Mouse (Mus musculus) neural tube, embryonic 12.5 days (tissue): ENCODE results near the gene Gm49325. TPM values are rescaled to one million over a fixed set of nuclear protein-coding genes. Genes with fewer than 3 reads are reported as not detected.

ENCODE experiments used
- ATAC-seq: fragments of 200-750 bp; cut with Nextera tagmentation; 2 replicates; pipeline ENCODE4 v1.8.0; 2017; ENCODE audit warnings: low read depth, mild to moderate bottlenecking, moderate TSS enrichment, moderate library complexity; ENCODE audit not compliant: low FRiP score
- H3K27ac ChIP-seq: fragments of 300-500 bp; sonication (generic); 2 replicates; pipeline ENCODE4 v1.5.1; 2016
- H3K27me3 ChIP-seq: fragments of 300-500 bp; sonication (generic); replicated peaks from 2 replicates; pipeline ENCODE4 v1.6.1; 2016; ENCODE audit warnings: mild to moderate bottlenecking
- H3K36me3 ChIP-seq: fragments of 300-500 bp; sonication (generic); 2 replicates; pipeline ENCODE4 v1.6.1; 2016; ENCODE audit warnings: mild to moderate bottlenecking
- H3K4me1 ChIP-seq: fragments of 300-500 bp; sonication (generic); 2 replicates; pipeline ENCODE4 v1.6.1; 2016
- H3K4me2 ChIP-seq: fragments of 300-500 bp; sonication (generic); replicated peaks from 2 replicates; pipeline ENCODE4 v1.6.1; 2016; ENCODE audit warnings: mild to moderate bottlenecking
- H3K4me3 ChIP-seq: fragments of 300-500 bp; sonication (generic); 2 replicates; pipeline ENCODE4 v1.5.1; 2016
- H3K9ac ChIP-seq: fragments of 300-500 bp; sonication (generic); 2 replicates; pipeline ENCODE4 v1.6.1; 2016; ENCODE audit warnings: mild to moderate bottlenecking
- H3K9me3 ChIP-seq: fragments of 300-500 bp; sonication (generic); 2 replicates; pipeline ENCODE4 v1.6.1; 2016; ENCODE audit warnings: mild to moderate bottlenecking
- WGBS: fragments of 180-500 bp; shearing (Covaris S2); methylation state at CpG from one replicate; pipeline ENCODE4 v1.1.7; 2016; 5-methylcytosine and 5-hydroxymethylcytosine counted together
- polyA plus RNA-seq: library from polyadenylated mRNA; unstranded; fragments of >200 nt; fragmentation: Nextera tagmentation; extraction: Ambion mirVana; gene quantifications from 2 replicates; pipeline ENCODE4 v1.2.1, GENCODE M21; 2016

Gm49325 gene
- polyA plus RNA-seq, 1 experiment from 2014 or later: 7.6 TPM

GRCm38 (mm10) chr10:77634016-77634415, 28.0 kb downstream of the Gm49325 start:
- WGBS: 89% methylated on average over 6 of the region's 6 CpGs
- Histone ChIP-seq H3K4me2 (no peak overlapping the region), H3K27me3 (no peaks in the 10 kb centered on the region), H3K9me3 (no peaks in the 10 kb centered on the region), H3K4me1 (peaks cover 7% of the 10 kb centered on the region; the same call in 1 of the 2 replicates), H3K27ac (no peak overlapping the region), H3K9ac (no peak overlapping the region), H3K4me3 (no peak overlapping the region), H3K36me3 (peaks cover 47% of the 10 kb centered on the region)
- no peak for ATAC-seq

- WGBS: 67% methylated on average over 13 of the region's 13 CpGs
- ATAC-seq: peak; percentile 44; the same call in 1 of the 2 replicates
- peaks cover 8% of the 10 kb centered on the region; the same call in 1 of the 2 replicates for H3K4me1 ChIP-seq
- H3K9me3 ChIP-seq: no peaks in the 10 kb centered on the region
- no peak overlapping the region for H3K4me2 ChIP-seq
- H3K27ac ChIP-seq: 0 out of 2 replicates have a peak overlapping the region, but pooled peaks have one; percentile 27
- no peak overlapping the region for H3K4me3 ChIP-seq
- no peaks in the 10 kb centered on the region for H3K27me3 ChIP-seq
- H3K9ac ChIP-seq: no peak overlapping the region
- peaks cover 47% of the 10 kb centered on the region for H3K36me3 ChIP-seq
Measured at GRCm38 (mm10) chr10:77634452-77635231, 28.6 kb downstream of the Gm49325 start.

GRCm38 (mm10) chr10:77636234-77636922, 30.4 kb downstream of the Gm49325 start:
- Histone ChIP-seq H3K4me1 (peaks cover 8% of the 10 kb centered on the region; the same call in 1 of the 2 replicates), H3K4me2 (no peak overlapping the region), H3K4me3 (no peak overlapping the region), H3K9ac (no peak overlapping the region), H3K27me3 (no peaks in the 10 kb centered on the region), H3K36me3 (peaks cover 56% of the 10 kb centered on the region), H3K9me3 (no peaks in the 10 kb centered on the region), H3K27ac (no peak overlapping the region)
- no peak for ATAC-seq
- WGBS: 93% methylated on average over 7 of the region's 7 CpGs

- Histone ChIP-seq H3K4me3 (no peak overlapping the region), H3K4me2 (no peak overlapping the region), H3K4me1 (peaks cover 6% of the 10 kb centered on the region; the same call in 1 of the 2 replicates), H3K27me3 (no peaks in the 10 kb centered on the region), H3K36me3 (peaks cover 58% of the 10 kb centered on the region), H3K9ac (no peak overlapping the region), H3K9me3 (no peaks in the 10 kb centered on the region), H3K27ac (no peak overlapping the region)
- ATAC-seq: no peak
- WGBS: 82% methylated on average over 6 of the region's 6 CpGs
Measured at GRCm38 (mm10) chr10:77638956-77639355, 33.0 kb downstream of the Gm49325 start.

DNA sequence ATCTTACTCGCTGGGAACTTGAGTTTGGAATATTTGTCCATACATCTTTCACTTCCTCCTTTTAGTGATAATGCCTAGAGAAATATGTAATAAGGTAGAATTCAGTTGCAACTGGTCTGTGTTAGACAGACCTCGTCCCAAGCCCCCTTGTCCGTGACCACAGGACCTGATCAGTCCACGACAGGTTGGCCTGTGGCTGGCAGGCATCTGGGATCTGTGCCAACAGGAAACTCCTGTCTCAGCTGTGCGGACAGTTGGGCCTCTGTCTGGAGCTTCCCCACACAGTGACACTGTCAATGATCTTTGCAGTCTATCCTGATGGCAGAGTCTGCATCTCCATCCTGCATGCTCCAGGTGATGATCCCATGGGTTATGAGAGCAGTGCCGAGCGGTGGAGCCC, 37.2 kb downstream of the Gm49325 start:
- H3K27ac ChIP-seq: no peak overlapping the region
- H3K4me1 ChIP-seq: peaks cover 4% of the 10 kb centered on the region; the same call in 1 of the 2 replicates
- H3K4me3 ChIP-seq: no peak overlapping the region
- ATAC-seq: no peak
- no peak overlapping the region for H3K9ac ChIP-seq
- WGBS: 94% methylated on average over 7 of the region's 7 CpGs
- H3K27me3 ChIP-seq: no peaks in the 10 kb centered on the region
- peaks cover 74% of the 10 kb centered on the region for H3K36me3 ChIP-seq
- no peaks in the 10 kb centered on the region for H3K9me3 ChIP-seq
- H3K4me2 ChIP-seq: no peak overlapping the region

DNA sequence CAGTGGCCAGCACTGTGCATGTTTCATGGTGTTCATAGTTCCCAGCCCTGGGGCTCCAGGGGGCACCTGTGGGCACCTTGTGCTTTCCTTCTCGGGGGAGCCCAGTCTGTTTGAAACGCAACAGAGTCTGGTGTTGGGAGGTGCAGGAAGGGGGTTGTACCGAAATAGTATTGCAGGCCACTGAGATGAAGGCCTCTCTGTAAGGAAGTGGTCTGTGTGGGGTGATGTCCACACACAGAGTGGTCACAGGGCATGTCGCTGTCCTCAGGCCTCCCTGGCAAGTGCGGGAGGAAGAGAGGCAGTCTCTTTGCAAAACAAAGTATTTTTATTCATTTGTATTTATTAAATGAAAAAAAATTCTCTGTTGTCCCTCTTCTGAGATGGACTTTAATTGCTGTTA, 39.6 kb downstream of the Gm49325 start:
- Histone ChIP-seq H3K4me3 (no peak overlapping the region), H3K36me3 (peaks cover 64% of the 10 kb centered on the region), H3K9ac (no peak overlapping the region), H3K9me3 (no peaks in the 10 kb centered on the region), H3K4me2 (no peak overlapping the region), H3K27ac (no peak overlapping the region), H3K27me3 (no peaks in the 10 kb centered on the region), H3K4me1 (no peaks in the 10 kb centered on the region)
- WGBS: 93% methylated on average over 5 of the region's 5 CpGs
- no peak for ATAC-seq

DNA sequence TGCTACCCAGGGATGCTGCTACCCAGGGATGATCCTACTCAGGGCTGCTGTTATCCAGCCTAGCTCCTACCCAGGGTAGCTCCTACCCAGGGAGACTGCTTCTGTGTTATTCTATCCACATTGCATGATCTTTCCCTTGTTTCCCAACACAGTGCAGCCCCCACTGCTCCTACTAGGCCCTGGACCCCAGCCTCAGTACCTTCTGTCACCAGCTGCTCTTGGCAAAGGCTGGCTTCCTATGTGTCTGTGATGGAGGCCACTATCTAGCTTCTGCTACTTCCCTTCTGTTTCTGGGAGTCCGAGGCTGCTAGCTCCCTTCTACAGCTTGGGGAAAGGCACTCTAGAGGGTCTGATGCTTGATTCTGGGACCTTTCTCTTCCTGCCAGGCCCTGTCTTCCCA, 41.5 kb downstream of the Gm49325 start:
- no peak overlapping the region for H3K27ac ChIP-seq
- H3K9ac ChIP-seq: no peak overlapping the region
- H3K9me3 ChIP-seq: no peaks in the 10 kb centered on the region
- no peak overlapping the region for H3K4me3 ChIP-seq
- 87% methylated on average over 1 of the region's 1 CpGs for WGBS
- peaks cover 49% of the 10 kb centered on the region for H3K36me3 ChIP-seq
- H3K27me3 ChIP-seq: no peaks in the 10 kb centered on the region
- no peak overlapping the region for H3K4me2 ChIP-seq
- H3K4me1 ChIP-seq: no peaks in the 10 kb centered on the region
- no peak for ATAC-seq

GRCm38 (mm10) chr10:77647901-77648300, 41.9 kb downstream of the Gm49325 start:
- Histone ChIP-seq H3K9me3 (no peaks in the 10 kb centered on the region), H3K4me1 (no peaks in the 10 kb centered on the region), H3K9ac (no peak overlapping the region), H3K27me3 (no peaks in the 10 kb centered on the region), H3K36me3 (peaks cover 46% of the 10 kb centered on the region), H3K27ac (no peak overlapping the region), H3K4me3 (no peak overlapping the region), H3K4me2 (no peak overlapping the region)
- 85% methylated on average over 8 of the region's 8 CpGs for WGBS
- ATAC-seq: no peak

DNA sequence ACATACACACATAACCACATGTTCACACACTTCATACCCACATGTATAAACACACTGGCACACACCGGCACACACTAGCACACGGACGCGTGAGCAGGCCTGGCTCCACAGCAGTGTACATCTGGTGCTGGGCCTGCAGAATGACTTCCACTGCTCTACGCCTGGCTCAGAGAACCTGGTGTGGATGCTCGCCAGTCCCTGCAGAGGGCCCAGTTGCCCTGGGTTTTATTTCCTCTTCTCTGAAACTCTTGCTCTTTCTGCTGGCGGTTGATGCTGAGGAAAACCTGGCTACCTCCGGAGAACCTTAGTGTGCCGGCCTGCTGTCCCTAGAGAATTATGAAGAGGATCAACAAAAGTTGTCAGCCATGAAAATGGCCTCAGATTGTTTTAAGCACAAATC, 46.0 kb downstream of the Gm49325 start:
- Histone ChIP-seq H3K4me1 (no peaks in the 10 kb centered on the region), H3K9me3 (no peaks in the 10 kb centered on the region), H3K9ac (no peak overlapping the region), H3K27ac (no peak overlapping the region), H3K4me2 (no peak overlapping the region), H3K27me3 (no peaks in the 10 kb centered on the region), H3K4me3 (no peak overlapping the region), H3K36me3 (peaks cover 5% of the 10 kb centered on the region; the same call in 1 of the 2 replicates)
- 90% methylated on average over 9 of the region's 9 CpGs for WGBS
- no peak for ATAC-seq

DNA sequence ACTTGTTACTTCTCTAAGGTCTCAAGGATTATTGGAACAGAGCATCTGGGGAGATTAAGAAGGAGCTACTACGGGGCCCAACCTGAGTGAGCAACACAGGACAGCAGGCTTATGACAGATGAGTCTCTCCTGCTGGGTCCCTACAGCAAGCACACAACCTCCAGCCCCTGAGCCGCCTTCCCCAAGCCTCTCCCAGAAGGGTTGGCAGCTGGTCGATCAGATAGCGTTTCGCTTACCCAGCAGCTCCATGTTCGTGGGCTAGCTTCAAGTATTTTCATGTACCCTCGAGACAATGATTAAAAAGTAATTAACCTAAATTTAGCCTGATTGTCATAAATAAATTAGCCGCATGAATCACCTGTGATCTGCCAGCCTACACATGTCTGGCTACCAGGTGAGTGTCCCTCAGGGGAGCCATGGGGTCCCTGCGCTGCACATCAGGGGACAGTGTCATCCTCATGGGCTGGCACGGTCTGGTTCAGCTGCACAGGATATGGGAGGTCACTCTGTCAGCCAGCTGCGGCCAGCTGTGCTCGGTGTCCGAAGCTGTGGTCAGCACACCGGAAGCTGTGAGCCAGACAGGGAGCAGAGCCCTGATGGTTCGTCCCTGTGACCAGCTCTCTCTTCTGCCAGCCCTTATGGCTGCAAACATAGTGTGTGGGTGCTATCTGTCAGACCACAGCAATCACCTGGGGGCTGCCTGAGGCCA, 52.4 kb downstream of the Gm49325 start:
- WGBS: 71% methylated on average over 15 of the region's 15 CpGs
- Histone ChIP-seq H3K4me1 (no peaks in the 10 kb centered on the region), H3K36me3 (no peaks in the 10 kb centered on the region), H3K27me3 (no peaks in the 10 kb centered on the region), H3K27ac (no peak overlapping the region), H3K4me3 (no peak overlapping the region), H3K4me2 (no peak overlapping the region), H3K9me3 (no peaks in the 10 kb centered on the region), H3K9ac (no peak overlapping the region)
- ATAC-seq: no peak

- peaks cover 6% of the 10 kb centered on the region; the same call in 1 of the 2 replicates for H3K4me1 ChIP-seq
- 0 out of 2 replicates have a peak, but pooled peaks have one; percentile 33 for ATAC-seq
- no peak overlapping the region; the same call in 1 of the 2 replicates for H3K4me3 ChIP-seq
- peak overlapping the region; percentile 30; the same call in 1 of the 2 replicates for H3K4me2 ChIP-seq
- H3K27ac ChIP-seq: no peak overlapping the region
- H3K9ac ChIP-seq: no peak overlapping the region
- 44% methylated on average over 43 of the region's 43 CpGs for WGBS
- H3K27me3 ChIP-seq: no peaks in the 10 kb centered on the region
- H3K36me3 ChIP-seq: no peaks in the 10 kb centered on the region
- no peaks in the 10 kb centered on the region for H3K9me3 ChIP-seq
Measured at GRCm38 (mm10) chr10:77663949-77664665, 58.1 kb downstream of the Gm49325 start.
